Mouse (Mus musculus) heart, embryonic 11.5 days (tissue): ENCODE results near the gene Pole. TPM values are rescaled to one million over a fixed set of nuclear protein-coding genes. Genes with fewer than 3 reads are reported as not detected.
A peak's percentile ranks its signal among the peaks of the same experiment; 100 is the strongest.

Source experiments
- ATAC-seq: fragments of 200-750 bp; cut with Nextera tagmentation; replicated peaks from 2 replicates; pipeline ENCODE4 v1.8.0; 2017; ENCODE audit warnings: moderate library complexity; ENCODE audit not compliant: insufficient number of reproducible peaks, low FRiP score, low TSS enrichment
- H3K27ac ChIP-seq: fragments of 300-500 bp; sonication (generic); 2 replicates; pipeline ENCODE4 v1.5.1; 2014; ENCODE audit warnings: mild to moderate bottlenecking, low read depth, low read length
- H3K27me3 ChIP-seq: fragments of 300-500 bp; sonication (generic); 2 replicates; pipeline ENCODE4 v1.6.1; 2014; ENCODE audit warnings: mild to moderate bottlenecking, low read length, mixed read lengths; ENCODE audit not compliant: control insufficient read depth, insufficient read depth
- H3K36me3 ChIP-seq: fragments of 300-500 bp; sonication (generic); 2 replicates; pipeline ENCODE4 v1.6.1; 2014; ENCODE audit warnings: mild to moderate bottlenecking, low read length, moderate library complexity, mixed read lengths; ENCODE audit not compliant: control insufficient read depth, insufficient read depth
- H3K4me1 ChIP-seq: fragments of 300-500 bp; sonication (generic); 2 replicates; pipeline ENCODE4 v1.6.1; 2014; ENCODE audit warnings: low read length; ENCODE audit not compliant: control insufficient read depth, insufficient read depth
- H3K4me2 ChIP-seq: fragments of 300-500 bp; sonication (generic); 2 replicates; pipeline ENCODE4 v1.6.1; 2014; ENCODE audit warnings: mild to moderate bottlenecking, moderate library complexity
- H3K4me3 ChIP-seq: fragments of 300-500 bp; sonication (generic); 2 replicates; pipeline ENCODE4 v1.5.1; 2014; ENCODE audit warnings: low read depth, low read length
- H3K9ac ChIP-seq: fragments of 300-500 bp; sonication (generic); 2 replicates; pipeline ENCODE4 v1.6.1; 2014; ENCODE audit warnings: mild to moderate bottlenecking, low read depth, low read length, moderate library complexity
- H3K9me3 ChIP-seq: fragments of 300-500 bp; sonication (generic); replicated peaks from 2 replicates; pipeline ENCODE4 v1.6.1; 2016; ENCODE audit warnings: low read length; ENCODE audit not compliant: control insufficient read depth
- WGBS: fragments of 180-500 bp; shearing (Covaris S2); extraction: QIAGEN DNeasy Blood & Tissue Kit; methylation state at CpG from one replicate; pipeline ENCODE4 v1.1.7; 2014; ENCODE audit not compliant: insufficient replicate concordance; 5-methylcytosine and 5-hydroxymethylcytosine counted together
- polyA plus RNA-seq: library from polyadenylated mRNA; unstranded; fragments of >200 nt; fragmentation: Nextera tagmentation; extraction: Ambion mirVana; gene quantifications from 2 replicates; pipeline ENCODE4 v1.2.1, GENCODE M21; 2014

Gene Pole
- polyA plus RNA-seq, 1 experiment from 2014 or later: 25.7 TPM

GRCm38 (mm10) chr5:110276910-110277309 is 9.2 kb upstream of the Pole start:
- no peak overlapping the region for H3K4me2 ChIP-seq
- ATAC-seq: no peak; the same call in 1 of the 2 replicates
- H3K27ac ChIP-seq: no peak overlapping the region
- WGBS: 94% methylated on average over 1 of the region's 1 CpGs
- no peaks in the 10 kb centered on the region for H3K4me1 ChIP-seq
- no peaks in the 10 kb centered on the region for H3K9me3 ChIP-seq
- no peak overlapping the region for H3K9ac ChIP-seq
- H3K27me3 ChIP-seq: no peaks in the 10 kb centered on the region
- H3K36me3 ChIP-seq: no peaks in the 10 kb centered on the region
- H3K4me3 ChIP-seq: no peak overlapping the region

- Histone ChIP-seq H3K4me2 (no peak overlapping the region), H3K27ac (no peak overlapping the region), H3K9ac (no peak overlapping the region), H3K36me3 (no peaks in the 10 kb centered on the region), H3K4me1 (0 out of 2 replicates have a peak, but pooled peaks cover 4% of the 10 kb centered on the region), H3K9me3 (no peaks in the 10 kb centered on the region), H3K4me3 (no peak overlapping the region), H3K27me3 (no peaks in the 10 kb centered on the region)
- ATAC-seq: no peak
- WGBS: 81% methylated on average over 2 of the region's 2 CpGs
Measured at GRCm38 (mm10) chr5:110281984-110282383, 4.1 kb upstream of the Pole start.

DNA sequence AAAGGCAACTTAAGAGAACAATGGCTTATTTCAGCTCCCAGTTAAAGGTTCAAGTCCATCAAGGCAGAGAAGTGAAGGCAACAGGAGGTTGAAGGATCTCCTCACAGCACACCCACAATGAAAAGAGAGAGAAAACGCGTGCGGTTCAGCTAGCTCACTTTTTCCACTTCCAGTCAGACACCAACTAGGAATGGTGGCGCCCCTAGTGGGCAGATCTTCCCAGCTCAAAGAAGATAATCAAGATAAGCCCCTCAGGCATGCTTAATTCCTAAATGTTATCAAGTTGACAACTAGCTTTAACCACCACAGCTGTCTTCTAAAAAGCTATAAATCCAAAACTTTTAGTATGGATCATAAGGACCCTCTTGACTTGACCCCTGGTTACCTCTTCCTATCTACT is 1.6 kb upstream of the Pole start:
- peak overlapping the region; percentile 94 for H3K4me2 ChIP-seq
- no peaks in the 10 kb centered on the region for H3K27me3 ChIP-seq
- H3K36me3 ChIP-seq: no peaks in the 10 kb centered on the region
- H3K9ac ChIP-seq: no peak overlapping the region
- H3K4me1 ChIP-seq: 0 out of 2 replicates have a peak, but pooled peaks cover 4% of the 10 kb centered on the region
- H3K27ac ChIP-seq: no peak overlapping the region
- H3K9me3 ChIP-seq: no peaks in the 10 kb centered on the region
- ATAC-seq: no peak
- WGBS: 10% methylated on average over 4 of the region's 4 CpGs
- peak overlapping the region; percentile 66 for H3K4me3 ChIP-seq

GRCm38 (mm10) chr5:110285156-110285555 is 950 bp upstream of the Pole start:
- Histone ChIP-seq H3K4me2 (peak overlapping the region; percentile 94), H3K4me3 (peak overlapping the region; percentile 66), H3K9me3 (no peaks in the 10 kb centered on the region), H3K9ac (peak overlapping the region; percentile 73), H3K27ac (no peak overlapping the region), H3K36me3 (no peaks in the 10 kb centered on the region), H3K27me3 (no peaks in the 10 kb centered on the region), H3K4me1 (0 out of 2 replicates have a peak, but pooled peaks cover 4% of the 10 kb centered on the region)
- no peak for ATAC-seq
- WGBS: 3% methylated on average over 15 of the region's 15 CpGs

DNA sequence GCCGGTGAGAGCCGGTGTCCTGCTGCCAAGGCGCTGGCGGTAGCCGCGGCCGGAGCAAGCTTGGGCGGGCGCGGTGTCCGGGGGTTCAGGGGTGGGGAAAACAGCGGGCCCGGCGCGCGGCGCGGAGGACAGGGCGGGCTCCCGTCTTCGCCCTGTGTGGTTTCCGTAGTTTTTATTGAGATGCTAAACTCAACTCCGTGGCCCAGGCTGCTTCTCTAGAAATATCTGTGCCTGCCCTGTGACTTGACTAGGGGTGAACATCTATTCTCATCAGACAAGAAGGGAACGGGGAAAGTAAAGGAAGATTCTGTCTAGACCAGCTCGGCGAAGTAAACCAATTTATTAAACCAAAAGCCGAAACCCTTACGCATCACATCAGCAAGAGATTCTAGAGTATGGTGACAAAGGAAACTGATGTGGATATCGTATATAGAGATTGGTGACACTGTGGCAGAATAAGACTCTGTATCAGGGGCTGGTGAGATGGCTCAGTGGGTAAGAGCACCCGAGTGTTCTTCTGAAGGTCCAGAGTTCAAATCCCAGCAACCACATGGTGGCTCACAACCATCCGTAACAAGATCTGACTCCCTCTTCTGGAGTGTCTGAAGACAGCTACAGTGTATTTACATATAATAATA is 459 bp downstream of the Pole start:
- Histone ChIP-seq H3K9ac (peak overlapping the region; percentile 83), H3K4me3 (peak overlapping the region; percentile 66), H3K36me3 (peaks cover 2% of the 10 kb centered on the region; the same call in 1 of the 2 replicates), H3K4me2 (peak overlapping the region; percentile 94), H3K4me1 (0 out of 2 replicates have a peak, but pooled peaks cover 4% of the 10 kb centered on the region), H3K9me3 (no peaks in the 10 kb centered on the region), H3K27ac (peak overlapping the region; percentile 58; the same call in 1 of the 2 replicates), H3K27me3 (no peaks in the 10 kb centered on the region)
- WGBS: 4% methylated on average over 30 of the region's 31 CpGs
- peak; percentile 79 for ATAC-seq

DNA sequence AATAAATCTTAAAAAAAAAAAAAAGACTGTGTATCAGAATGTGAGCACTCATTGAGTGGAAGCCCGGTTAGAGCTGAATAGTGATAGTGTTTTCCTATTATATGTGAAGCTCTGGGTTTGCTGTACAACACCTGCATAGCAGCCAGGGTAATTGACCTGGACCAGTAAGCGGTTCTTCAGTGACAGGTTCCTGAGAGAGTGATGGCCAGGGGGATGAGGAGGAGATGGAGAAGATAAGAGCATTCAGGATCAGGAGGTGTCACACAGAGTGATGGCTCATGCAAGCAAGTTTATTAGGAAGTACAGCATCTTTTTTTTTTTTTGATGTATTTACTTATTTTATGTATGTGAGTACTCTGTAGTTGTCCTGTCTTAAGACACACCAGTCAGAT is 974 bp downstream of the Pole start:
- no peaks in the 10 kb centered on the region for H3K27me3 ChIP-seq
- H3K9me3 ChIP-seq: no peaks in the 10 kb centered on the region
- no peak for ATAC-seq
- 81% methylated on average over 2 of the region's 2 CpGs for WGBS
- H3K27ac ChIP-seq: no peak overlapping the region
- peaks cover 2% of the 10 kb centered on the region; the same call in 1 of the 2 replicates for H3K36me3 ChIP-seq
- 0 out of 2 replicates have a peak, but pooled peaks cover 4% of the 10 kb centered on the region for H3K4me1 ChIP-seq
- H3K4me2 ChIP-seq: peak overlapping the region; percentile 94
- peak overlapping the region; percentile 66 for H3K4me3 ChIP-seq
- H3K9ac ChIP-seq: peak overlapping the region; percentile 43; the same call in 1 of the 2 replicates

DNA sequence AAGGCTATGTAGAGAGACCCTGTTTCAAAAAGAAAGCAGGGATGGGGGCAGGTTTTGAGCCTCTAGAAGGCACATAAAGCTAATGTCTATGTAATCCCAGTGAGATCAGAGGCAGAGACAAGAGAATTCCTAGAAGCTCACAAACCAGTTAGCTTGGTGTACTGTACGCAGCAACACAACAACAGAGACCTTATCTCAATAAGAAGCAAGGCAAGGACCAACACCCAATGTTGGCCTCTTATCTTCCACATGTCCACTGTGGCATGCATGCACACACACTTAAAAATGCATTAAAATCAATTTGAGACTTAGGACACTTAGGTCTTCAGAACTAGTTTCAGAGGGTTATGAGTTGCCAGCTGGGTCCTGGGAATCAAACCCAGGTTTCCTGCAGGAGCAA is 5.5 kb downstream of the Pole start:
- no peak overlapping the region for H3K4me2 ChIP-seq
- H3K4me3 ChIP-seq: no peak overlapping the region
- 80% methylated on average over 1 of the region's 1 CpGs for WGBS
- H3K4me1 ChIP-seq: no peaks in the 10 kb centered on the region
- no peaks in the 10 kb centered on the region for H3K9me3 ChIP-seq
- H3K9ac ChIP-seq: no peak overlapping the region
- H3K27me3 ChIP-seq: no peaks in the 10 kb centered on the region
- no peak for ATAC-seq
- H3K27ac ChIP-seq: no peak overlapping the region
- peaks cover 17% of the 10 kb centered on the region for H3K36me3 ChIP-seq

DNA sequence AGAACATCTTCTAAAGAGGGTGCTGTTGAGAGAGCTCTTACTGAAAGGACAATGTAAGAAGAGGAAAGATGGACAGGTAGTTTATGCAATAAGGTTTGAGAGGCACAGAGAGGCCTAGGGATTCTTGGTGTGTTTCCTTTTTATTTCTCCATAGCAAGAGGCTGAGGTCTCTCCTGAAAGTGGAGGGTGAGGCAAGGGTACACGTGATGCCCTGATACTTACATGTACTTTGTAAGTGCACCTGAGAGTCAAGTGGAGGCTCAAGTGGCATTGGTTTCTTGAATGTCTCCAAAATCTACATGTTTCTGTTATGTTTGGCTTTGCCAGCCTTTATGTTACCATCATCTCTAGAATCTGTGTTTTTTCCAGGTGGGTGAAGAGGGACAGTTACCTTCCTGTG is 10.5 kb downstream of the Pole start:
- H3K36me3 ChIP-seq: peaks cover 33% of the 10 kb centered on the region
- no peaks in the 10 kb centered on the region for H3K4me1 ChIP-seq
- 88% methylated on average over 1 of the region's 1 CpGs for WGBS
- no peak overlapping the region for H3K9ac ChIP-seq
- H3K4me3 ChIP-seq: no peak overlapping the region
- H3K4me2 ChIP-seq: no peak overlapping the region
- no peaks in the 10 kb centered on the region for H3K27me3 ChIP-seq
- no peaks in the 10 kb centered on the region for H3K9me3 ChIP-seq
- no peak for ATAC-seq
- H3K27ac ChIP-seq: no peak overlapping the region

GRCm38 (mm10) chr5:110300591-110300990 is 14.5 kb downstream of the Pole start:
- Histone ChIP-seq H3K4me2 (no peak overlapping the region), H3K9me3 (no peaks in the 10 kb centered on the region), H3K9ac (no peak overlapping the region), H3K27me3 (no peaks in the 10 kb centered on the region), H3K36me3 (peaks cover 30% of the 10 kb centered on the region), H3K4me3 (no peak overlapping the region), H3K4me1 (no peaks in the 10 kb centered on the region), H3K27ac (no peak overlapping the region)
- WGBS: 90% methylated on average over 2 of the region's 2 CpGs
- ATAC-seq: no peak
